Mouse (Mus musculus) hindbrain, embryonic 14.5 days (tissue): ENCODE data around the gene Atp6v0b. TPM values are rescaled to one million over a fixed set of nuclear protein-coding genes. Genes with fewer than 3 reads are reported as not detected.

ENCODE experiments used
- ATAC-seq: fragments of 200-750 bp; cut with Nextera tagmentation; 2 replicates; pipeline ENCODE4 v1.8.0; 2017; ENCODE audit warnings: moderate number of reproducible peaks, mild to moderate bottlenecking, moderate TSS enrichment, moderate library complexity; ENCODE audit not compliant: low FRiP score
- DNase-seq: peaks from one replicate; pipeline ENCODE4 v3.0.0-alpha.2; 2015; ENCODE audit warnings: low spot score
- H3K27ac ChIP-seq: fragments of 300-500 bp; sonication (generic); 2 replicates; pipeline ENCODE4 v1.5.1; 2014; ENCODE audit warnings: mild to moderate bottlenecking, moderate library complexity
- H3K27me3 ChIP-seq: fragments of 300-500 bp; sonication (generic); 2 replicates; pipeline ENCODE4 v1.6.1; 2014; ENCODE audit warnings: mild to moderate bottlenecking, low read length, mixed read lengths; ENCODE audit not compliant: control insufficient read depth, insufficient read depth
- H3K36me3 ChIP-seq: fragments of 300-500 bp; sonication (generic); replicated peaks from 2 replicates; pipeline ENCODE4 v1.6.1; 2014; ENCODE audit not compliant: control insufficient read depth, insufficient read depth
- H3K4me1 ChIP-seq: fragments of 300-500 bp; sonication (generic); replicated peaks from 2 replicates; pipeline ENCODE4 v1.6.1; 2014; ENCODE audit warnings: antibody characterized with exemption, low read length, mixed read lengths; ENCODE audit not compliant: control insufficient read depth, insufficient read depth
- H3K4me2 ChIP-seq: fragments of 300-500 bp; sonication (generic); replicated peaks from 2 replicates; pipeline ENCODE4 v1.6.1; 2014; ENCODE audit warnings: mild to moderate bottlenecking, moderate library complexity
- H3K4me3 ChIP-seq: fragments of 300-500 bp; sonication (generic); replicated peaks from 2 replicates; pipeline ENCODE4 v1.5.1; 2014; ENCODE audit warnings: mild to moderate bottlenecking, low read length
- H3K9ac ChIP-seq: fragments of 300-500 bp; sonication (generic); 2 replicates; pipeline ENCODE4 v1.6.1; 2014
- H3K9me3 ChIP-seq: fragments of 300-500 bp; sonication (generic); 2 replicates; pipeline ENCODE4 v1.6.1; 2016; ENCODE audit warnings: low read length; ENCODE audit not compliant: control insufficient read depth
- WGBS: fragments of 180-500 bp; shearing (Covaris S2); extraction: QIAGEN DNeasy Blood & Tissue Kit; methylation state at CpG from one replicate; pipeline ENCODE4 v1.1.7; 2014; 5-methylcytosine and 5-hydroxymethylcytosine counted together
- polyA plus RNA-seq: library from polyadenylated mRNA; unstranded; fragments of >200 nt; fragmentation: Nextera tagmentation; extraction: Ambion mirVana; gene quantifications from 2 replicates; pipeline ENCODE4 v1.2.1, GENCODE M21; 2014

The Atp6v0b gene
- 589 and 599 TPM in 2 replicates for polyA plus RNA-seq

- peak within 1 kb of the TSS; percentile 82 for H3K4me3 ChIP-seq
- H3K4me1 ChIP-seq = peaks cover 32% of the 10 kb centered on the region
- peak within 1 kb of the TSS; percentile 85 for H3K9ac ChIP-seq
- peak within 1 kb of the TSS; percentile 47; the same call in 1 of the 2 replicates for H3K27ac ChIP-seq
- no peaks in the 10 kb centered on the region for H3K27me3 ChIP-seq
- WGBS = under 1% methylated on average over 35 of the region's 37 CpGs
- H3K36me3 ChIP-seq = peaks cover 30% of the 10 kb centered on the region
- H3K9me3 ChIP-seq = no peaks in the 10 kb centered on the region
- peak within 1 kb of the TSS; percentile 90 for H3K4me2 ChIP-seq
- ATAC-seq (peak; percentile 83), DNase-seq (peak; percentile 92)
Measured at GRCm38 (mm10) chr4:117887133-117887532, at the start of gene Atp6v0b. TSS of gene Atp6v0b (minus strand) at chr4:117887333.

- H3K36me3 ChIP-seq = peaks cover 8% of the 10 kb centered on the region; the same call in 1 of the 2 replicates
- no peak for DNase-seq
- H3K9ac ChIP-seq = no peak overlapping the region
- no peak overlapping the region for H3K4me3 ChIP-seq
- no peak overlapping the region for H3K27ac ChIP-seq
- peaks cover 6% of the 10 kb centered on the region; the same call in 1 of the 2 replicates for H3K4me1 ChIP-seq
- no peak for ATAC-seq
- no peaks in the 10 kb centered on the region for H3K9me3 ChIP-seq
- H3K27me3 ChIP-seq = peaks cover 21% of the 10 kb centered on the region
- H3K4me2 ChIP-seq = no peak overlapping the region
- 94% methylated on average over 4 of the region's 4 CpGs for WGBS
Measured at GRCm38 (mm10) chr4:117934081-117934480, 46.9 kb upstream of the Atp6v0b start.

GRCm38 (mm10) chr4:117933248-117933647, 46.1 kb upstream of the Atp6v0b start:
- H3K4me3 ChIP-seq = no peak overlapping the region
- H3K4me2 ChIP-seq = no peak overlapping the region
- WGBS = 87% methylated on average over 5 of the region's 5 CpGs
- no peak overlapping the region for H3K27ac ChIP-seq
- H3K9me3 ChIP-seq = no peaks in the 10 kb centered on the region
- H3K27me3 ChIP-seq = peaks cover 29% of the 10 kb centered on the region
- H3K36me3 ChIP-seq = peaks cover 8% of the 10 kb centered on the region; the same call in 1 of the 2 replicates
- H3K4me1 ChIP-seq = peaks cover 9% of the 10 kb centered on the region; the same call in 1 of the 2 replicates
- ATAC-seq (no peak), DNase-seq (no peak)
- no peak overlapping the region for H3K9ac ChIP-seq

GRCm38 (mm10) chr4:117929391-117929881, 42.3 kb upstream of the Atp6v0b start, which contains the start of gene Artn:
TSS of gene Artn (minus strand) at chr4:117929763.
- Histone ChIP-seq H3K4me1 (peaks cover 16% of the 10 kb centered on the region; the same call in 1 of the 2 replicates), H3K4me3 (peak within 1 kb of the TSS; percentile 13), H3K27me3 (peaks cover 58% of the 10 kb centered on the region), H3K9ac (peak within 1 kb of the TSS; percentile 38; the same call in 1 of the 2 replicates), H3K9me3 (no peaks in the 10 kb centered on the region), H3K36me3 (peaks cover 3% of the 10 kb centered on the region; the same call in 1 of the 2 replicates), H3K27ac (no peak within 1 kb of the TSS), H3K4me2 (peak within 1 kb of the TSS; percentile 51)
- under 1% methylated on average over 33 of the region's 33 CpGs for WGBS
- no peak for ATAC-seq
- no peak for DNase-seq

GRCm38 (mm10) chr4:117928699-117929241, 41.6 kb upstream of the Atp6v0b start:
- Histone ChIP-seq H3K36me3 (peaks cover 3% of the 10 kb centered on the region; the same call in 1 of the 2 replicates), H3K9ac (no peak overlapping the region), H3K27ac (no peak overlapping the region), H3K9me3 (no peaks in the 10 kb centered on the region), H3K4me3 (peak overlapping the region; percentile 13), H3K4me2 (peak overlapping the region; percentile 51), H3K27me3 (peaks cover 62% of the 10 kb centered on the region), H3K4me1 (peaks cover 16% of the 10 kb centered on the region; the same call in 1 of the 2 replicates)
- 2% methylated on average over 13 of the region's 13 CpGs for WGBS
- ATAC-seq = no peak
- DNase-seq = peak; percentile 52

GRCm38 (mm10) chr4:117928234-117928633, 41.1 kb upstream of the Atp6v0b start:
- H3K36me3 ChIP-seq = peaks cover 3% of the 10 kb centered on the region; the same call in 1 of the 2 replicates
- H3K27me3 ChIP-seq = peaks cover 62% of the 10 kb centered on the region
- H3K4me2 ChIP-seq = no peak overlapping the region
- H3K4me1 ChIP-seq = peaks cover 16% of the 10 kb centered on the region; the same call in 1 of the 2 replicates
- no peak overlapping the region for H3K9ac ChIP-seq
- DNase-seq = peak; percentile 83
- no peak overlapping the region for H3K27ac ChIP-seq
- H3K9me3 ChIP-seq = no peaks in the 10 kb centered on the region
- no peak for ATAC-seq
- WGBS = 14% methylated on average over 6 of the region's 6 CpGs
- no peak overlapping the region for H3K4me3 ChIP-seq

- Histone ChIP-seq H3K9me3 (no peaks in the 10 kb centered on the region), H3K4me1 (peaks cover 16% of the 10 kb centered on the region; the same call in 1 of the 2 replicates), H3K36me3 (no peaks in the 10 kb centered on the region), H3K4me2 (peak overlapping the region; percentile 88), H3K4me3 (peak overlapping the region; percentile 44), H3K9ac (peak overlapping the region; percentile 69), H3K27me3 (peaks cover 62% of the 10 kb centered on the region), H3K27ac (no peak overlapping the region)
- DNase-seq = peak; percentile 79
- ATAC-seq = peak; percentile 78
- 2% methylated on average over 70 of the region's 71 CpGs for WGBS
Measured at GRCm38 (mm10) chr4:117926545-117927482, 39.7 kb upstream of the Atp6v0b start.

GRCm38 (mm10) chr4:117924916-117925315, 37.8 kb upstream of the Atp6v0b start:
- Histone ChIP-seq H3K4me3 (no peak overlapping the region), H3K36me3 (no peaks in the 10 kb centered on the region), H3K4me1 (peaks cover 16% of the 10 kb centered on the region; the same call in 1 of the 2 replicates), H3K27ac (no peak overlapping the region), H3K9me3 (no peaks in the 10 kb centered on the region), H3K27me3 (peaks cover 50% of the 10 kb centered on the region), H3K9ac (no peak overlapping the region), H3K4me2 (no peak overlapping the region)
- no peak for ATAC-seq
- WGBS = 76% methylated on average over 5 of the region's 6 CpGs
- no peak for DNase-seq

GRCm38 (mm10) chr4:117923450-117923849, 36.3 kb upstream of the Atp6v0b start:
- no peaks in the 10 kb centered on the region for H3K36me3 ChIP-seq
- H3K4me2 ChIP-seq = no peak overlapping the region
- H3K27me3 ChIP-seq = peaks cover 35% of the 10 kb centered on the region
- H3K9ac ChIP-seq = no peak overlapping the region
- no peak for DNase-seq
- WGBS = 56% methylated on average over 2 of the region's 2 CpGs
- H3K4me3 ChIP-seq = no peak overlapping the region
- no peak overlapping the region for H3K27ac ChIP-seq
- ATAC-seq = no peak
- H3K9me3 ChIP-seq = no peaks in the 10 kb centered on the region
- peaks cover 7% of the 10 kb centered on the region; the same call in 1 of the 2 replicates for H3K4me1 ChIP-seq
